Mouse (Mus musculus) ES-Bruce4 (cell line): ENCODE data around the gene Syt1.

Experiments used
- EP300 ChIP-seq: IDR thresholded peaks from 2 replicates; pipeline ENCODE4 v1.6.1; 2011; ENCODE audit warnings: low read depth, low read length; ENCODE audit not compliant: insufficient read depth
- POLR2A ChIP-seq: IDR thresholded peaks from one replicate; pipeline ENCODE4 v1.8.1; 2011; ENCODE audit warnings: low read length; ENCODE audit not compliant: insufficient read depth

GRCm38 (mm10) chr10:108571104-108571503, 439.7 kb downstream of the Syt1 start:
- no peak for TF ChIP-seq POLR2A
- TF ChIP-seq EP300: no peak
